23 mouse cellular contexts compared by ENCODE assay signal in the genomic region with DNA sequence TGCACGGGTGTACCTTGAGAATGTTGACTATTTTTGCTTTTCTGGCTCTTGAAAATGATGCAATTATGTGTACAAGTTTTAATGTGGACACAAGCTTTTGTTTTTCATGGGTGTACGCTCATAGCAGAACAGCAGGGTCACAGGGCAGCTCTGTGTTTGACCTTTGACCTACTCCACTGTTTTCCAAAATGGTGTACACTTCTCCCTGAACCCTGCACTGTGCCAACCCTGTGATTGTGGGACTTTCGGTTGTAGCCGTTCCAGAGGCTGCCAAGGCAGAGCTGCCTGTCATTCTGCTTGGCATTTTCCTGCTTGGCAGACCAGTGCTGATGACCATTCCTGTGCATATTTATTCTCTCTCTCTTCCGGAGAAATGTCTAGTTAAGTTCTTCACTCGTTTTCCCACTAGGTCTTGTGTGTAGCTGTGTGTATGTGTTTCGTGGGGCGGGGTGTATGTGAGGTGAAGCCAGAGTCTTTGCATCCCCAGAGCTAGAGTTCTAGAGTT. TPM values are rescaled to one million over a fixed set of nuclear protein-coding genes. Genes with fewer than 3 reads are reported as not detected.
DNase-seq lines count a peak whose midpoint lies in the region; ATAC-seq and TF ChIP-seq lines count a peak whose summit lies in the region.
"Had no signal": no experiment of that assay in that cellular context is flagged by ENCODE, and none has a peak within 500 bp of the region (broad histone marks: within the 10 kb centered on the region; RNA-seq: fewer than 3 reads in every experiment).

No protein-coding gene starts in this region.

- H3K36me3 ChIP-seq in kidney, adult 2 months (ENCODE audit: control insufficient read depth, insufficient read depth, low read length), result no peaks in the 10 kb centered on the region
- no peaks in the 10 kb centered on the region for H3K36me3 ChIP-seq in kidney, embryonic 16.5 days (ENCODE audit: insufficient read depth, low read length)
- no peaks in the 10 kb centered on the region for H3K36me3 ChIP-seq in liver, embryonic 15.5 days (replicated peaks)
- H3K36me3 ChIP-seq in small intestine, adult 2 months (ENCODE audit: control insufficient read depth, insufficient read depth, low read length), result no peaks in the 10 kb centered on the region
- H3K36me3 ChIP-seq: embryonic facial prominence, embryonic 12.5 days; forebrain, embryonic 15.5 days; G1E; hindbrain, embryonic 12.5 days had no signal

- no peak overlapping the region for H3K27ac ChIP-seq in kidney, adult 2 months (ENCODE audit: insufficient read depth, low read depth, low read length)
- H3K27ac ChIP-seq in kidney, embryonic 16.5 days (ENCODE audit: low read length), result no peak overlapping the region
- H3K27ac ChIP-seq in liver, embryonic 15.5 days (replicated peaks), result peak overlapping the region; percentile 30; the same call in 1 of the 2 replicates
- H3K27ac ChIP-seq in small intestine, adult 2 months (ENCODE audit: insufficient read depth, low read depth, low read length), result peak overlapping the region; percentile 41; the same call in 1 of the 2 replicates
- H3K27ac ChIP-seq: embryonic facial prominence, embryonic 12.5 days; forebrain, embryonic 15.5 days; hindbrain, embryonic 12.5 days had no signal

- ATAC-seq in kidney, embryonic 16.5 days (ENCODE audit: low FRiP score, low TSS enrichment), result no peak
- no peak for ATAC-seq in liver, embryonic 15.5 days (ENCODE audit: insufficient read depth)
- ATAC-seq: CD4-positive, CD25-positive, alpha-beta regulatory T cell, adult 4 months; forebrain, embryonic 15.5 days; hindbrain, embryonic 16.5 days had no signal

- no peak overlapping the region for H3K4me3 ChIP-seq in kidney, adult 2 months (ENCODE audit: insufficient read depth, low read depth, low read length)
- H3K4me3 ChIP-seq in kidney, embryonic 16.5 days (ENCODE audit: low read length), result no peak overlapping the region
- no peak overlapping the region for H3K4me3 ChIP-seq in liver, embryonic 15.5 days (replicated peaks)
- H3K4me3 ChIP-seq in small intestine, adult 2 months (ENCODE audit: low read depth, low read length), result no peak overlapping the region
- H3K4me3 ChIP-seq: embryonic facial prominence, embryonic 12.5 days; forebrain, embryonic 15.5 days; hindbrain, embryonic 12.5 days had no signal

- H3K9me3 ChIP-seq in kidney, embryonic 16.5 days (ENCODE audit: low read length), result no peaks in the 10 kb centered on the region
- no peaks in the 10 kb centered on the region for H3K9me3 ChIP-seq in liver, embryonic 15.5 days (replicated peaks)
- H3K9me3 ChIP-seq: embryonic facial prominence, embryonic 12.5 days; forebrain, embryonic 15.5 days; G1E; hindbrain, embryonic 12.5 days had no signal

- no peak for TF ChIP-seq POLR2A in kidney, adult 2 months (IDR thresholded peaks at IDR 0.05; ENCODE audit: low read depth, low read length)
- TF ChIP-seq POLR2A in small intestine, adult 2 months (IDR thresholded peaks at IDR 0.05; ENCODE audit: low read depth, low read length), result no peak

- TF ChIP-seq CTCF in kidney, adult 2 months (conservative IDR thresholded peaks at IDR 0.05; ENCODE audit: insufficient read depth, insufficient read length, low read depth, low read length), result no peak
- TF ChIP-seq CTCF in small intestine, adult 2 months (IDR thresholded peaks at IDR 0.05; ENCODE audit: extremely low read depth, insufficient read length, insufficient replicate concordance, low read depth, low read length), result no peak

- H3K9ac ChIP-seq in kidney, embryonic 16.5 days (replicated peaks; ENCODE audit: low read length), result no peak overlapping the region
- no peak overlapping the region for H3K9ac ChIP-seq in liver, embryonic 15.5 days
- H3K9ac ChIP-seq: embryonic facial prominence, embryonic 12.5 days; forebrain, embryonic 15.5 days; hindbrain, embryonic 12.5 days had no signal

- DNase-seq in adrenal gland, adult 2 months, result peak; percentile 27
- DNase-seq in adrenal gland, postnatal 4 days (ENCODE audit: low spot score in 2 of 2), result no peak
- peak; percentile 68 for DNase-seq in kidney, adult 2 months
- no peak for DNase-seq in liver
- no peak for DNase-seq in right cerebral cortex, postnatal 4 days
- DNase-seq: adrenal gland, postnatal 14 days; B cell, adult 2 months; cerebellum, adult 11 months; cerebellum, adult 9-10 months; cerebellum, postnatal 25 days; gastrocnemius, postnatal 14 days; heart, postnatal 10 days; heart, postnatal 4 days had no signal

- H3K27me3 ChIP-seq in kidney, adult 2 months (replicated peaks; ENCODE audit: control insufficient read depth, insufficient read depth, low read length), result no peaks in the 10 kb centered on the region
- H3K27me3 ChIP-seq in kidney, embryonic 16.5 days (ENCODE audit: insufficient read depth, low read length), result no peaks in the 10 kb centered on the region
- no peaks in the 10 kb centered on the region for H3K27me3 ChIP-seq in liver, embryonic 15.5 days
- H3K27me3 ChIP-seq in small intestine, adult 2 months (ENCODE audit: control insufficient read depth, insufficient read depth, low read length), result no peaks in the 10 kb centered on the region
- H3K27me3 ChIP-seq: forebrain, embryonic 15.5 days had no signal

- no peaks in the 10 kb centered on the region for H3K4me1 ChIP-seq in kidney, adult 2 months (ENCODE audit: control insufficient read depth, insufficient read depth, low read length)
- peaks cover 11% of the 10 kb centered on the region for H3K4me1 ChIP-seq in kidney, embryonic 16.5 days (ENCODE audit: insufficient read depth, low read length)
- peaks cover 42% of the 10 kb centered on the region for H3K4me1 ChIP-seq in liver, embryonic 15.5 days (replicated peaks)
- H3K4me1 ChIP-seq in small intestine, adult 2 months (ENCODE audit: control insufficient read depth, insufficient read depth, insufficient read length, low read length), result peaks cover 20% of the 10 kb centered on the region; the same call in 1 of the 2 replicates

- H3K4me2 ChIP-seq in kidney, embryonic 16.5 days (replicated peaks; ENCODE audit: low read depth, low read length), result no peak overlapping the region
- H3K4me2 ChIP-seq in liver, embryonic 15.5 days, result no peak overlapping the region
- H3K4me2 ChIP-seq: embryonic facial prominence, embryonic 12.5 days; forebrain, embryonic 15.5 days; hindbrain, embryonic 12.5 days had no signal

- WGBS in kidney, adult 2 months, result 75% methylated on average over 8 of the region's 8 CpGs
- WGBS in kidney, embryonic 16.5 days, result 84% methylated on average over 8 of the region's 8 CpGs
- WGBS in liver, embryonic 15.5 days (ENCODE audit: insufficient replicate concordance), result 66% methylated on average over 8 of the region's 8 CpGs
- 52% methylated on average over 8 of the region's 8 CpGs for WGBS in small intestine, adult 2 months

RNA-seq across cellular contexts. Expression of a gene that starts 4.4 kb away (rescaled TPM):
- total RNA-seq in adrenal gland, adult 2 months (2021), result 100 to 1,000 TPM; 120 to 197 TPM
- polyA plus RNA-seq in adrenal gland, adult 2 months (2012; rRNA removed), result 146 and 154 TPM in 2 replicates
- 100 to 1,000 TPM; 108 to 120 TPM for total RNA-seq in adrenal gland, postnatal 4 days (2021)
- 137 and 161 TPM in 2 replicates for polyA plus RNA-seq in kidney, adult 2 months (2012; rRNA removed)
- 22.8 and 24.7 TPM in 2 replicates for polyA plus RNA-seq in kidney, embryonic 16.5 days (2015; fragmentation: Nextera tagmentation; extraction: Ambion mirVana)
- 16.9 and 21.5 TPM in 2 replicates for polyA plus RNA-seq in liver, embryonic 15.5 days (2015; fragmentation: Nextera tagmentation; extraction: Ambion mirVana)
- polyA plus RNA-seq in small intestine, adult 2 months (2012; rRNA removed), result 17.7 and 22.0 TPM in 2 replicates

RNA-seq across cellular contexts. Expression of a gene that starts 58.4 kb away (rescaled TPM):
- 10 to 100 TPM; 22.2 to 29.5 TPM for total RNA-seq in adrenal gland, adult 2 months (2021)
- 26.3 and 26.9 TPM in 2 replicates for polyA plus RNA-seq in adrenal gland, adult 2 months (2012; rRNA removed)
- total RNA-seq in adrenal gland, postnatal 4 days (2021), result 10 to 100 TPM; 36.9 to 42.0 TPM
- polyA plus RNA-seq in kidney, adult 2 months (2012; rRNA removed), result 6.5 and 6.7 TPM in 2 replicates
- 10.9 and 14.2 TPM in 2 replicates for polyA plus RNA-seq in kidney, embryonic 16.5 days (2015; fragmentation: Nextera tagmentation; extraction: Ambion mirVana)
- polyA plus RNA-seq in liver, embryonic 15.5 days (2015; fragmentation: Nextera tagmentation; extraction: Ambion mirVana), result 0.61 and 0.77 TPM in 2 replicates
- 17.4 and 27.3 TPM in 2 replicates for polyA plus RNA-seq in small intestine, adult 2 months (2012; rRNA removed)
- total RNA-seq: G1E; granulocyte monocyte progenitor cell, adult 5-6 weeks had no signal

Comparison
In these comparisons a context has a peak if more than half of its experiments do, and no peak if none do; other contexts are left out.
1. DNase-seq: peak in adrenal gland, adult 2 months (single experiment) and kidney, adult 2 months (single experiment); none in adrenal gland, postnatal 4 days (0 of 2), liver (single experiment) and right cerebral cortex, postnatal 4 days (single experiment).
2. H3K27ac ChIP-seq: peak in liver, embryonic 15.5 days (single experiment) and small intestine, adult 2 months (single experiment); none in kidney, adult 2 months (single experiment) and kidney, embryonic 16.5 days (single experiment).